Mouse (Mus musculus) spleen, adult 2 months (tissue): ENCODE measurements around the gene Megf8. TPM values are rescaled to one million over a fixed set of nuclear protein-coding genes. Genes with fewer than 3 reads are reported as not detected.

Experiments
- DNase-seq, 2 experiments: peaks; one replicate each; pipeline versions ENCODE4 v3.0.0 to v3.0.0-alpha.2; 2012 to 2021; ENCODE audit warnings: low spot score in 2 of 2, low read depth in 1 of 2
- H3K27ac ChIP-seq: fragments of 200-500 bp; 2 replicates; pipeline ENCODE4 v1.5.1; 2012; ENCODE audit warnings: low read length, inconsistent platforms; ENCODE audit not compliant: insufficient read depth
- H3K27me3 ChIP-seq: fragments of 200-500 bp; 2 replicates; pipeline ENCODE4 v1.6.1; 2012; ENCODE audit warnings: mild to moderate bottlenecking, moderate library complexity, low read length, inconsistent platforms; ENCODE audit not compliant: control insufficient read depth, insufficient read depth
- H3K36me3 ChIP-seq: fragments of 200-500 bp; 2 replicates; pipeline ENCODE4 v1.6.1; 2012; ENCODE audit warnings: mild to moderate bottlenecking, low read length, inconsistent platforms; ENCODE audit not compliant: control insufficient read depth, insufficient read depth
- H3K4me1 ChIP-seq: fragments of 200-500 bp; 2 replicates; pipeline ENCODE4 v1.6.1; 2011; ENCODE audit warnings: inconsistent platforms; ENCODE audit not compliant: control insufficient read depth, insufficient read depth, insufficient read length
- H3K4me3 ChIP-seq: fragments of 200-500 bp; 2 replicates; pipeline ENCODE4 v1.5.1; 2011; ENCODE audit warnings: mild to moderate bottlenecking, inconsistent platforms; ENCODE audit not compliant: insufficient read depth, insufficient read length; ENCODE audit errors: extremely low read depth
- CTCF ChIP-seq: fragments of 200-500 bp; IDR thresholded peaks from 2 replicates; pipeline ENCODE4 v1.5.1; 2011; ENCODE audit warnings: mild to moderate bottlenecking, inconsistent platforms; ENCODE audit not compliant: insufficient read depth, insufficient read length, insufficient replicate concordance; ENCODE audit errors: extremely low read depth
- POLR2A ChIP-seq: fragments of 200-500 bp; IDR thresholded peaks from 2 replicates; pipeline ENCODE4 v1.6.1; 2011; ENCODE audit warnings: low read depth, low read length, inconsistent platforms
- WGBS: fragments of 180-500 bp; shearing (Covaris S2); methylation state at CpG from one replicate; pipeline ENCODE4 v1.1.7; 2018; 5-methylcytosine and 5-hydroxymethylcytosine counted together
- polyA plus RNA-seq: library from polyadenylated mRNA; depleted of rRNA; stranded (reverse); fragments of >200 nt; gene quantifications from 2 replicates; pipeline ENCODE4 v1.2.3, GENCODE M21; 2012

Megf8 gene
- polyA plus RNA-seq, 1 experiment = 11.0 TPM

DNA sequence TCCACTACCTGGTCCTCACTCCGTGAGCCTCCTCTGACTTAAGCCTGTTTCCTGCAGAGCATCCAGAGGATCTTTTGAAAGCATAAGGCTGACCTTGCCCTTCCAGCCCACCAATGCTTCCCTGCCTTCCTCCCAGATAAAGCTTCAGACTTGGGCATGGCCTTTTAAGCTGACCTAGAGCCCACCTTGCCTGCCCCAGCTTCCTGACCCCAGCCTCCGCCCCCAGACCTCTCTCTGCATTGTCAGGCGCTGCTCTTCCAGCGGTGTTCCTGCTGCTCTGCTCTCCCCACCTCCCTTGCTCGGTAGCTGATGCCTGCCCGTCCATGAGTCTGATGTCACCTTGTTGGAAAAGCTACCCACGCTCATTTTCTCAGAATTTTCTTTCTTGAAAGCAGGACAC lies 75.9 kb downstream of the Megf8 start:
- H3K36me3 ChIP-seq = peaks cover 2% of the 10 kb centered on the region
- no peak overlapping the region for H3K27ac ChIP-seq
- H3K27me3 ChIP-seq = no peaks in the 10 kb centered on the region
- TF ChIP-seq CTCF (no peak), POLR2A (no peak)
- DNase-seq = no peak
- WGBS = 93% methylated on average over 7 of the region's 7 CpGs
- no peak overlapping the region for H3K4me3 ChIP-seq
- H3K4me1 ChIP-seq = peaks cover 11% of the 10 kb centered on the region; the same call in 1 of the 2 replicates

DNA sequence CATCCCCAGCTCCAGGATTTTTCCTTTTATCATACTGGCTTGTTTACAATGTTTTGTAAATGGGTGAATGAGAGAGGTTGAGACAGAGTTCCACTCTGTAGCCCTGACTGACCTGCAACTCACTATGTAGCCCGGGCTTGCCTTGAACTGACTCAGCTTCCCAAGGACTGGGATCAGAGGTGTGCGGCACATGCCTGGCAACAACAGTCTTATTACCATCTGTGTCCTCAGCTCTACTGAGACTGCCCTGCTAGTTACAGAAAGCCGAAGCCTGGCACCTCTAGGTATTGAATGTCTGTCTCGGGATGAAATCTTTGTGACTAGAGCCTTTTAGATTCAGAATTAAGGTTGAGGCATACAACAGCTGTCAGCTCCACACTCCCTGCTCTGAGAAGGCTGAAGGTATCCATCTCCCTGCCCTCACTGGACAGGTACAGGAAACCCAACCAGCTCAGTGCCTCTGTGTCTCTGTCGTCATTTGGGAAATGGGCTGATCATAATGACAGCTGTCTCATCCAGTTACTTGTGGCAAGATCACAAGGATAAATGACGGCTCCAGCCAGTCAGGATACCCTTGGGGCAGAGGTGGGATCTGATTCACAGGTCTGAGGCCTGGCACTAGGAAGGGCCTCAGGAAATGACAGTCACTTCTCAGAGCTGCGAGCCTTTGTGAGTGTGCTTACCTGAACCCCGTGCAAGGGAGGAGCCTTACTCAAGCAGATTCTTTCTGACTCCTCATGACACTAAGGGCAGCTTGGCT lies 76.7 kb downstream of the Megf8 start:
- 78% methylated on average over 8 of the region's 8 CpGs for WGBS
- H3K27ac ChIP-seq = no peak overlapping the region
- no peaks in the 10 kb centered on the region for H3K36me3 ChIP-seq
- peaks cover 11% of the 10 kb centered on the region; the same call in 1 of the 2 replicates for H3K4me1 ChIP-seq
- no peaks in the 10 kb centered on the region for H3K27me3 ChIP-seq
- DNase-seq = no peak
- no peak overlapping the region for H3K4me3 ChIP-seq
- TF ChIP-seq CTCF = no peak
- no peak for TF ChIP-seq POLR2A

DNA sequence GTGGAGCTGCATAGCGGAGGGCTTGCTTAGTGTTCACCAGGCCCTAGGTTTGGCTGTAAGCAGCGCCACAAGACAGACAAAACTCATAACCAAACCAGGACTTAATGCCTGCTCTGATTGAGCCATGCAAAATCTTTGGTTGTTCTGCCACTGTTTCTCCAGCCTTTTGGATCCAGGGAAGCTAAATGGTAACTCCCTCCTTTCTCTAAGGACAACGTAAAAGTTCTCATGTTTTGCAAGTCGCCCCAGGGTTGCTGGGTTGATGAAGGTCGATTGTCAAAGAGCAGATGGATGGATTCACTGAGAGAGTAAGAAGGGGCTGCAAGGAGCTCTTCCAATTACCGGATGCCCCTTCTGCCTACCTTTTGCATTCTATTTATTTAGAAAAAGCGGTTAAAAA lies 77.8 kb downstream of the Megf8 start:
- peak overlapping the region; percentile 77 for H3K4me3 ChIP-seq
- no peak for DNase-seq
- H3K27ac ChIP-seq = peak overlapping the region; percentile 85
- H3K4me1 ChIP-seq = peaks cover 11% of the 10 kb centered on the region; the same call in 1 of the 2 replicates
- no peaks in the 10 kb centered on the region for H3K36me3 ChIP-seq
- 17% methylated on average over 7 of the region's 7 CpGs for WGBS
- H3K27me3 ChIP-seq = no peaks in the 10 kb centered on the region
- TF ChIP-seq POLR2A (no peak), CTCF (no peak)

DNA sequence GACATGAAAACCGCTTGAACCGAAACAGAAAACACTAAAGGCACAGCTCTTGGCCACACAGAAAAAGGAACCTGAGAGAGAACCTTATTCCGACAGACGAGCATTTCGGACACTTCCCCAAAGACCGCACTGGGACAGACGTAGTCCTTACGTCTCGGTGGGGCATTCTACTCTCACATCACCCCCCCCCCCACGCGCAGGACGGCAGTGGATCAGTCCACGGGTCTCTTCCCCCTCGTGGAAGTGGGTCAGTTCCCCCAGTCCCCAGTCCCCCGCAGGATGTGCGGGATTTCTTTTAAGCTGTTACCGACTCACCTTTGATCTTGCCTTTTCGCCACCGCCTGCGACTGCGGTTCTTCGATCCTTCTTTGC lies 78.2 kb downstream of the Megf8 start:
- TF ChIP-seq CTCF (no peak), POLR2A (no peak)
- no peaks in the 10 kb centered on the region for H3K27me3 ChIP-seq
- under 1% methylated on average over 22 of the region's 22 CpGs for WGBS
- H3K27ac ChIP-seq = peak overlapping the region; percentile 85
- H3K4me3 ChIP-seq = peak overlapping the region; percentile 77
- H3K36me3 ChIP-seq = no peaks in the 10 kb centered on the region
- H3K4me1 ChIP-seq = peaks cover 11% of the 10 kb centered on the region; the same call in 1 of the 2 replicates
- peak; percentile 25 to 26 for DNase-seq

DNA sequence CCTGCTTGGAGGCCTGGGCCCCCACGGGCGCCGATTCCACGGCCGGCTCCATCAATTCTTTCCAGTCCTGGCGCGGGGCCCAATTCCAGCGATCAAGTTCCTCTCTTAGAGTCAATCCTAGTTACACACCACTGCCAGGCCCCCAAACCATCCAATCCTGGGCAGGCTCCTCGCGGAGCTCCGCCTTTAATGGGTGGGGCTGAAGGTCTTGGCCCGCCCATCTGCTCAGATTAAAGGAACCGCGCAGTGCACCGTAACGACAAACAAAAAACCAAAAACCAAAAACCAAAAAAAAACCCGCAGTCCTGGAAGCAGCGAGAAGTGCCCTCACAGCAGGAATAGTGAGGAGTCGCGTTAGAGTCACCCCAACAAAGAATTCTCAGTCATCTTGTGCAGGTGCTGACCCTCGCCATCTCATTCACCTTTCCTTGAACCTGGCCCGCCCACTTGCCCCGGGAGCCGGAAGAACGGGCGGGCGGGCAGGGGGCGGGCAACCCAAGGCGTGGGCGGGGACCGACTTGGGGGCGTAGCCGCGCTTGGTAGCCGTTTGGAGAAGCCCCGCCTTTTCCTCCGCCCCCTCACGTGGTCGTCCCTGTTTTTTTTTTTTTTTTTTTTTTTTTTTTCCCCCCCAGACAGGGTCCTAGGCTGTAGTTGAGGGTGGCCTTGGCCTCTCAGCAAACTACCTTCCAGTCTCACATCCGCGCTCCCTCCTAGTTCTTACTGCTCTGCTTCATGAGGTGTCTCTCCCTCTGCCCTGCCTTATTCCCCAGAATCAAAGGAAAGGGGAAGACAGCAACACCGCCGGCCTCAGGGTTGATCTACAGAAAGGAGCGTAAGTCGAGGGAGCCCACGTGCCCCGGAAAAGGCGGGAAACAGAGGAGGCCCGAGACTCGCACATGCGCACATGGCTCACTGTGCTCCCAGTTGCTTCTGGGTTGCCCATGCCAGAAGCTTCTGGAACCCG lies 78.9 kb downstream of the Megf8 start:
- no peaks in the 10 kb centered on the region for H3K36me3 ChIP-seq
- H3K27me3 ChIP-seq = no peaks in the 10 kb centered on the region
- H3K4me1 ChIP-seq = peaks cover 11% of the 10 kb centered on the region; the same call in 1 of the 2 replicates
- TF ChIP-seq POLR2A (no peak), CTCF (no peak)
- 6% methylated on average over 52 of the region's 52 CpGs for WGBS
- H3K27ac ChIP-seq = peak overlapping the region; percentile 85
- H3K4me3 ChIP-seq = peak overlapping the region; percentile 77
- DNase-seq = peak; percentile 87 to 88

DNA sequence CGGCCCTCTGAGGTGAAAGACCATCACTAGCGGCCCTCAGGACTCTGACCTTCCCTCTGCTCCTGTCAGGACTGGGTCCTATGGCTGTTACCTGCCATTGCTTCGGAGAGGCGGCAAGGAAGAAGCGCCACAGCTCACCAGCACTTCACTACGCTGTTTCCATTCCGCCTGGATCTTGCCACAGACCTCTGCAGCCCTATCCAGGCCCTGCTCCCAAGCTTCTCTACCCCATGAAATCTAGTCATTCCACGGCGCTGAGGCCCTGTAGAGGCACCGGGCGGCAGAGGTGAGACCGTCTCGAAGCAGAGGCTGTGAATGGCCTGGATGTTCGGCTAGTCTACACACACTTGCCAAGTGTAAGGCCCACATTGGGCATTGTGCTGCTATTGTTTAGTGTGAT lies 79.7 kb downstream of the Megf8 start:
- TF ChIP-seq CTCF (no peak), POLR2A (no peak)
- H3K27ac ChIP-seq = no peak overlapping the region
- H3K36me3 ChIP-seq = no peaks in the 10 kb centered on the region
- peaks cover 11% of the 10 kb centered on the region; the same call in 1 of the 2 replicates for H3K4me1 ChIP-seq
- DNase-seq = no peak
- WGBS = 94% methylated on average over 14 of the region's 14 CpGs
- no peaks in the 10 kb centered on the region for H3K27me3 ChIP-seq
- H3K4me3 ChIP-seq = peak overlapping the region; percentile 31; the same call in 1 of the 2 replicates
